Mouse (Mus musculus): Measurements from ENCODE around the gene Mapkapk5. TPM values are rescaled to one million over a fixed set of nuclear protein-coding genes. Genes with fewer than 3 reads are reported as not detected.
"Not testable (repeated sequence)": the region's sequence is repeated elsewhere in the genome, so short reads cannot be mapped to it uniquely, and the experiment has no call there.

Gene Mapkapk5
- polyA plus RNA-seq, 1 experiment from 2014 or later, result 66.5 TPM

DNA sequence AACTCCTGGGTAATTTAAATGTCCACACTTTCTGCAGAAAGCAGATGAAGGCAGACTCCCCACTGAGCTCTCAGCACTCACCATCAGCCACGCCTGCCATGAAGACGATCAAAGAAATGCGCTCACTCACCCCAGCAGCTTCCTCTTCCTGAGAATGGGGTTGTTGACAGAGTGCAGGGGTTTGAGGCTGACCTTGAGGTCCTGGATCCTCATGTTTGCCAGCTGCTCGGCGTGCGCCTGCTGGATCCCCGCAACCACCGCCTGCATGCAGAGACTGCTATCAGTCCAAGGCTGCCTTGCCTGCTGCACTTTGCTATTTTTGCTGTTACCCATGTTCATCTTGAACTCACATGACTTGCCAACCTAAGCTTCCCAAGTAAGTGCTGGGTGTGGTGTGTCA lies 18.7 kb downstream of the Mapkapk5 start:
- DNase-seq (ENCODE audit: low spot score) (no peak), ATAC-seq (ENCODE audit: low FRiP score) (no peak)
- Histone ChIP-seq H3K4me2 (replicated peaks; ENCODE audit: low read depth, low read length) (no peak overlapping the region), H3K9me3 (ENCODE audit: control insufficient read depth, low read length) (no peaks in the 10 kb centered on the region), H3K36me3 (ENCODE audit: control insufficient read depth, insufficient read depth, low read length) (peaks cover 15% of the 10 kb centered on the region), H3K27me3 (ENCODE audit: control insufficient read depth, insufficient read depth, low read length) (no peaks in the 10 kb centered on the region), H3K27ac (ENCODE audit: low read depth, low read length) (no peak overlapping the region), H3K4me3 (ENCODE audit: low read depth, low read length) (no peak overlapping the region), H3K9ac (ENCODE audit: low read depth, low read length) (no peak overlapping the region), H3K4me1 (replicated peaks; ENCODE audit: control insufficient read depth, insufficient read depth, low read length) (no peaks in the 10 kb centered on the region)
- WGBS, result 75% methylated on average over 8 of the region's 8 CpGs

DNA sequence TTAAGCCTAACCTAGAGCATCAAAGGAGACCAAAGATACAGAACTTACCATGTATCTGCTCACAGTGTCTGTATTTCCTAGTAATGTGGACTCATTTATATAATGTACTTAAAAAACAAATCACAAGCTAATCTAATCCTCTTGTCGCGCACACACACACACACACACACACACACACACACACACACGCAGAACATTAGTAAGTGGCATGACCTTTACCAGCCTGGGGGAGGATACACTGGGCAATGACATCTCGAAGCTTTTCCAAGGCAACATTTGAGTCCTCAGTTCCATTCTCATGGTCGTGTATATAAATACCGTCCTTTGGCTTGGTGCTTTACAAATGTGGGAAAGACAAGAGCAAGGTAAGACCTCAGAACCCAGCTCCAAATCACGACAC lies 19.2 kb downstream of the Mapkapk5 start:
- Histone ChIP-seq H3K27me3 (ENCODE audit: control insufficient read depth, insufficient read depth, low read length) (no peaks in the 10 kb centered on the region), H3K9ac (ENCODE audit: low read depth, low read length) (no peak overlapping the region), H3K4me2 (replicated peaks; ENCODE audit: low read depth, low read length) (no peak overlapping the region), H3K27ac (ENCODE audit: low read depth, low read length) (no peak overlapping the region), H3K36me3 (ENCODE audit: control insufficient read depth, insufficient read depth, low read length) (peaks cover 15% of the 10 kb centered on the region), H3K9me3 (ENCODE audit: control insufficient read depth, low read length) (no peaks in the 10 kb centered on the region), H3K4me1 (replicated peaks; ENCODE audit: control insufficient read depth, insufficient read depth, low read length) (no peaks in the 10 kb centered on the region), H3K4me3 (ENCODE audit: low read depth, low read length) (no peak overlapping the region)
- 85% methylated on average over 7 of the region's 7 CpGs for WGBS
- ATAC-seq (ENCODE audit: low FRiP score) (no peak), DNase-seq (ENCODE audit: low spot score) (no peak)

DNA sequence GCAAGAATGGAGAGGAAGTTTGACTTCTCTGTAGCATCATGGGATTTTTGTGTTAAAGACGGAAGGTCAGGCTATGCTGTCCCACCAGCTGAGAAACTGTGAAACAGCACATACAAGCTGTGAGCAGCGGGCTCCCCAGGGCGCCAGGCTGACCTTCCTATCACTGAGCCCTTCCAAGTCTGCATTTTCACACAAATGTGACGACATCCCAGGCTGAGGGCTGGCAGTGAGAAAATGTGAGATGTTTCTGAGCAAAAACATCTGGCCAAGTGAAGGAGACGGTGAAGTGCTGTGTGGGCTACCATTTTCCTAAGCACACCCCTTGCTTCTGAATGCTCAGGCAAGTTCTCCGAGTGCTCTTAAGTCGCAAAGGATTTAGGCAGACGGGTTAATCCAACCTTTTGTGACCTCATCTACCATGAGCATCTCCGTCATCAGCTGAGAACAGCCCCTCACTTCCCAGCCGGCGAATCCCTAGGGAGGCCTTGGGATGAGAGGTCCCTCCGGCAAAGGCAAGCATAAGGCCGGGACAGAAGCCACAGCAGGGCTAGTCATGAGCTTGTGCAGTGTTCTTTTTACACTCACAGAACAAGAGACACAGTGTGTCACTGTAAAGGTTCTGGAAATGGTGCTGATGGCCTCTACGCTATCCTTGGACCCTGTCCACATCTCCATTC lies 19.8 kb downstream of the Mapkapk5 start:
- 83% methylated on average over 14 of the region's 14 CpGs for WGBS
- no peak for DNase-seq (ENCODE audit: low spot score)
- Histone ChIP-seq H3K4me3 (ENCODE audit: low read depth, low read length) (no peak overlapping the region), H3K9ac (ENCODE audit: low read depth, low read length) (no peak overlapping the region), H3K4me1 (replicated peaks; ENCODE audit: control insufficient read depth, insufficient read depth, low read length) (no peaks in the 10 kb centered on the region), H3K4me2 (replicated peaks; ENCODE audit: low read depth, low read length) (no peak overlapping the region), H3K36me3 (ENCODE audit: control insufficient read depth, insufficient read depth, low read length) (peaks cover 17% of the 10 kb centered on the region), H3K27me3 (ENCODE audit: control insufficient read depth, insufficient read depth, low read length) (no peaks in the 10 kb centered on the region), H3K27ac (ENCODE audit: low read depth, low read length) (no peak overlapping the region), H3K9me3 (ENCODE audit: control insufficient read depth, low read length) (no peaks in the 10 kb centered on the region)
- no peak for ATAC-seq (ENCODE audit: low FRiP score)

DNA sequence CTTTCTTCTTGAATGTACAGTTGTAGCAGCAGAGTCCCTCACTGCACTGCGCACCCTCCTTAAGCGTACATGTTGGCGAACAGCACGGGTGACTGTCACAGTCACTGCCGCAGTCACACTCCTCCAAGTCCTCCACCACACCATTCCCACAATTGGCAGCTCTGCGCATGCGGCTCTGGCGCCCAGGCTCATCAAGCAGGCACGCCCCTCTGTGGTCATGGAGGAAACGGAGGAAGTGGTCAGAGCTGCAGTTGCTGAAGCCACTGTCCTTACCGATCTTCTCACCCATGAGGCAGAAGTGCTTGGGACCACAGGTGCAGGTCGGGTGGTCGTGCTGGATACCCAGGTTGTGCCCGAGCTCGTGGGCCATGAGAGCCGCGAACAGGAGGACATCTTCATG lies 25.9 kb downstream of the Mapkapk5 start:
- H3K27ac ChIP-seq (ENCODE audit: low read depth, low read length); H3K4me2 ChIP-seq (replicated peaks; ENCODE audit: low read depth, low read length); ATAC-seq (ENCODE audit: low FRiP score); H3K9ac ChIP-seq (ENCODE audit: low read depth, low read length); H3K4me3 ChIP-seq (ENCODE audit: low read depth, low read length); H3K4me1 ChIP-seq (replicated peaks; ENCODE audit: control insufficient read depth, insufficient read depth, low read length); H3K27me3 ChIP-seq (ENCODE audit: control insufficient read depth, insufficient read depth, low read length); H3K9me3 ChIP-seq (ENCODE audit: control insufficient read depth, low read length); DNase-seq (ENCODE audit: low spot score): not testable (repeated sequence)
- peaks cover 10% of the 10 kb centered on the region for H3K36me3 ChIP-seq (ENCODE audit: control insufficient read depth, insufficient read depth, low read length)
- WGBS, result 92% methylated on average over 10 of the region's 17 CpGs

DNA sequence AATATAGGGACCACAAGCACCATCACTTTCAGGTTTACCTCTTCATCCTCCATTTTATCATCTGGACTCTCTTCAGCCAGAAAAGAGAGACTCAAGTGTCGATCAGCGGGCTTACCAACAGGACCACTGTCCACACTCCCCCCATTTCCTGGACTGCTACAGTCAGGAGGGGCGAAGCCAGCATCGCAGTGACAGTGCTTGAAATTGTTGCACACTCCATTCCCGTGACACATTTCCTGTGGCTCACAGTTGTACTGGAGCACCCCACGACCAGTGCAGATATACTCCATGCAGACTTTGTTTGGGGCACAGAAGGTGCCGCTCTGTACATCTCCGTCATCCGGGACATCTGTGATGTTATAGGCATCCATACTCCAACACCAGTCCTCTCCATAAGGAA lies 26.7 kb downstream of the Mapkapk5 start:
- ATAC-seq (ENCODE audit: low FRiP score), result no peak
- Histone ChIP-seq H3K4me1 (replicated peaks; ENCODE audit: control insufficient read depth, insufficient read depth, low read length) (no peaks in the 10 kb centered on the region), H3K27me3 (ENCODE audit: control insufficient read depth, insufficient read depth, low read length) (no peaks in the 10 kb centered on the region), H3K27ac (ENCODE audit: low read depth, low read length) (no peak overlapping the region), H3K9ac (ENCODE audit: low read depth, low read length) (no peak overlapping the region), H3K36me3 (ENCODE audit: control insufficient read depth, insufficient read depth, low read length) (0 out of 2 replicates have a peak, but pooled peaks cover 5% of the 10 kb centered on the region), H3K4me2 (replicated peaks; ENCODE audit: low read depth, low read length) (no peak overlapping the region), H3K9me3 (ENCODE audit: control insufficient read depth, low read length) (no peaks in the 10 kb centered on the region), H3K4me3 (ENCODE audit: low read depth, low read length) (no peak overlapping the region)
- DNase-seq (ENCODE audit: low spot score), result no peak
- 95% methylated on average over 9 of the region's 9 CpGs for WGBS

DNA sequence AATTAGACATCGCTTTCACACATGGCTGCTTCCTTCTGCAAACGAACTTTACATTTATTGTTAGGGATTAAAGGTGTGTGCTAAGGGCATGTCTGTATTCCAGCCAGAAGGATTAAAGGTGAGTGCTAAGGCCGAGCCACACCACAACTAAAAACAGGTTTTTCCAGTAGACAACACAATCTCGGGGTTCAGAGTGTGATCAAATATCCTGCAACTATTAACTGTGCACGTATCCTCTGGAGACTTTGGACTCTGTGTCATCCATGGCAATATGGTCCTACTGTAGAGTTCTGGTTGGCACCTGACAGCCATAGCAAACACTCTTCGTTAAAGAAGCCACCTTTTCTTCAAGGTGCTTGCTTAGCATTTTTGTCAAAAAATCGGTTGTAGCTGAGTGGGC lies 35.7 kb downstream of the Mapkapk5 start:
- no peaks in the 10 kb centered on the region for H3K9me3 ChIP-seq (ENCODE audit: control insufficient read depth, low read length)
- no peaks in the 10 kb centered on the region for H3K4me1 ChIP-seq (replicated peaks; ENCODE audit: control insufficient read depth, insufficient read depth, low read length)
- H3K9ac ChIP-seq (ENCODE audit: low read depth, low read length), result no peak overlapping the region
- no peaks in the 10 kb centered on the region for H3K36me3 ChIP-seq (ENCODE audit: control insufficient read depth, insufficient read depth, low read length)
- DNase-seq (ENCODE audit: low spot score), result no peak
- H3K4me3 ChIP-seq (ENCODE audit: low read depth, low read length), result no peak overlapping the region
- H3K4me2 ChIP-seq (replicated peaks; ENCODE audit: low read depth, low read length), result no peak overlapping the region
- H3K27me3 ChIP-seq (ENCODE audit: control insufficient read depth, insufficient read depth, low read length), result no peaks in the 10 kb centered on the region
- no peak for ATAC-seq (ENCODE audit: low FRiP score)
- no peak overlapping the region for H3K27ac ChIP-seq (ENCODE audit: low read depth, low read length)
- WGBS, result 86% methylated on average over 7 of the region's 7 CpGs

DNA sequence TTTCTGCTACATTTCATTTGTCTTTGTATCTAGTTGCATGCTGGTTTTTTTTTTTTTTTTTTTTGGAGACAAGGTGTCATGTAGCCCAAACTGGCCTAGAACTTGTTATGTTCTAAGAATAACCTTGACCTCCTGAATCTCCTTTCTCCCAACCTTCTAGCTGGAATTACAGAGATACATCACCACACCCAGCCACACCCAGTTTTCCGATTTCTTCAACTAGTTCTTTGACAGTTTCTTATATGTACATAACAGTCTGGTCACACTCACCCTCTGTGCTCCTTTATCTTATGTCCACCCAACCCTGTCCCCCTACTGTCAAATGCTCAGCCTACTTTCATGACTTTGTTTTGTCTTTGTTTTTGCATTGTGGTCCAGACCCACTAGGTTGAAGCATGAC lies 38.9 kb downstream of the Mapkapk5 start:
- ATAC-seq (ENCODE audit: low FRiP score) (no peak), DNase-seq (ENCODE audit: low spot score) (no peak)
- no peaks in the 10 kb centered on the region for H3K9me3 ChIP-seq (ENCODE audit: control insufficient read depth, low read length)
- H3K27me3 ChIP-seq (ENCODE audit: control insufficient read depth, insufficient read depth, low read length), result no peaks in the 10 kb centered on the region
- no peak overlapping the region for H3K9ac ChIP-seq (ENCODE audit: low read depth, low read length)
- H3K4me1 ChIP-seq (replicated peaks; ENCODE audit: control insufficient read depth, insufficient read depth, low read length), result no peaks in the 10 kb centered on the region
- H3K4me3 ChIP-seq (ENCODE audit: low read depth, low read length), result no peak overlapping the region
- WGBS, result 92% methylated on average over 1 of the region's 1 CpGs
- H3K36me3 ChIP-seq (ENCODE audit: control insufficient read depth, insufficient read depth, low read length), result no peaks in the 10 kb centered on the region
- H3K4me2 ChIP-seq (replicated peaks; ENCODE audit: low read depth, low read length), result no peak overlapping the region
- H3K27ac ChIP-seq (ENCODE audit: low read depth, low read length), result no peak overlapping the region

DNA sequence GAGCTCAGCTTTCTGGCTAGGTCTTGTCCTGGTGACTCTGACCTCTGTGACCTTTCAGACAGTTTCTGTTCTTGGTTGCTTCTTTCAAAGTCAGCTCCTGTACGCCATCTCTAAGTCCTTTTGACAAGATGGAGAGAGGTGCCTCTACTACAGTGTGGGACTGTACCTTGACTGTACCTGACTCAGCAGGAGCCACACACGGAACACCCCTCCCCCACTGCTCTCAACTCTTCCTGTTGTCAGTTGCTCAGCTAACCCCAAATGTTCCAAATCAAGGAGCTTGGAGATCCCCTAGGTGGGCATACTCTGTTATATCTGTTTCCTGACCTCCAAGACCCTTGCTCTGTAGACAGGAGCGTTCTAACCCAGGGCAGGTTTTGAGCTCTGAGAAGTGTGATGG lies 42.5 kb downstream of the Mapkapk5 start, which contains the start of gene Adam1b:
Gene Adam1b, minus strand, starts transcription at position 205 of the 400 bp plus-strand sequence.
- Histone ChIP-seq H3K36me3 (ENCODE audit: control insufficient read depth, insufficient read depth, low read length) (no peaks in the 10 kb centered on the region), H3K4me1 (replicated peaks; ENCODE audit: control insufficient read depth, insufficient read depth, low read length) (no peaks in the 10 kb centered on the region), H3K4me2 (replicated peaks; ENCODE audit: low read depth, low read length) (no peak within 1 kb of the TSS), H3K9ac (ENCODE audit: low read depth, low read length) (no peak within 1 kb of the TSS), H3K27me3 (ENCODE audit: control insufficient read depth, insufficient read depth, low read length) (no peaks in the 10 kb centered on the region), H3K27ac (ENCODE audit: low read depth, low read length) (no peak within 1 kb of the TSS), H3K4me3 (ENCODE audit: low read depth, low read length) (no peak within 1 kb of the TSS), H3K9me3 (ENCODE audit: control insufficient read depth, low read length) (no peaks in the 10 kb centered on the region)
- DNase-seq (ENCODE audit: low spot score) (no peak), ATAC-seq (ENCODE audit: low FRiP score) (no peak)
- WGBS, result 85% methylated on average over 3 of the region's 3 CpGs

DNA sequence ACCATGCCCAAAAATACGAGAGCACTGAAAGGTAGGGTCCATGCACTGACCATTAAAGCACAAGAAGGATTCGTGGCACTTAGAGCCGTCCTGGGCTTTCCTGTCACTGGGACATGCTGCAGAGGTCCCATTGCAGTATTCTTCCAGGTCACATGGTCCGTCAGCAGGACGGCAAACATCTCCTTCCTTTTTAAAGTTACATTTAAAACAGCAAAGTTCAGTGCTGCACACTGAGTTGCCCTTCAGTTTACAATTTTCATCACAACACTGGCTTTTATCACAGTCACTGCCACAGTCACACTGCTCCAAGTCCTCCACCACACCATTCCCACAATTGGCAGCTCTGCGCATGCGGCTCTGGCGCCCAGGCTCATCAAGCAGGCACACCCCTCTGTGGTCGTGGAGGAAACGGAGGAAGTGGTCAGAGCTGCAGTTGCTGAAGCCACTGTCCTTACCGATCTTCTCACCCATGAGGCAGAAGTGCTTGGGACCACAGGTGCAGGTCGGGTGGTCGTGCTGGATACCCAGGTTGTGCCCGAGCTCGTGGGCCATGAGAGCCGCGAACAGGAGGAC lies 44.2 kb downstream of the Mapkapk5 start:
- H3K9me3 ChIP-seq (ENCODE audit: control insufficient read depth, low read length); DNase-seq (ENCODE audit: low spot score); H3K9ac ChIP-seq (ENCODE audit: low read depth, low read length); H3K4me3 ChIP-seq (ENCODE audit: low read depth, low read length); ATAC-seq (ENCODE audit: low FRiP score); H3K36me3 ChIP-seq (ENCODE audit: control insufficient read depth, insufficient read depth, low read length); H3K27ac ChIP-seq (ENCODE audit: low read depth, low read length); H3K4me2 ChIP-seq (replicated peaks; ENCODE audit: low read depth, low read length); H3K4me1 ChIP-seq (replicated peaks; ENCODE audit: control insufficient read depth, insufficient read depth, low read length); H3K27me3 ChIP-seq (ENCODE audit: control insufficient read depth, insufficient read depth, low read length): not testable (repeated sequence)
- 77% methylated on average over 9 of the region's 17 CpGs for WGBS
